Mouse (Mus musculus) heart, embryonic 11.5 days (tissue): Measurements from ENCODE around the gene Ccdc144b. TPM values are rescaled to one million over a fixed set of nuclear protein-coding genes. Genes with fewer than 3 reads are reported as not detected.

ENCODE experiments used
- ATAC-seq: fragments of 200-750 bp; cut with Nextera tagmentation; replicated peaks from 2 replicates; pipeline ENCODE4 v1.8.0; 2017; ENCODE audit warnings: moderate library complexity; ENCODE audit not compliant: insufficient number of reproducible peaks, low FRiP score, low TSS enrichment
- H3K27ac ChIP-seq: fragments of 300-500 bp; sonication (generic); 2 replicates; pipeline ENCODE4 v1.5.1; 2014; ENCODE audit warnings: mild to moderate bottlenecking, low read depth, low read length
- H3K27me3 ChIP-seq: fragments of 300-500 bp; sonication (generic); 2 replicates; pipeline ENCODE4 v1.6.1; 2014; ENCODE audit warnings: mild to moderate bottlenecking, low read length, mixed read lengths; ENCODE audit not compliant: control insufficient read depth, insufficient read depth
- H3K36me3 ChIP-seq: fragments of 300-500 bp; sonication (generic); 2 replicates; pipeline ENCODE4 v1.6.1; 2014; ENCODE audit warnings: mild to moderate bottlenecking, low read length, moderate library complexity, mixed read lengths; ENCODE audit not compliant: control insufficient read depth, insufficient read depth
- H3K4me1 ChIP-seq: fragments of 300-500 bp; sonication (generic); 2 replicates; pipeline ENCODE4 v1.6.1; 2014; ENCODE audit warnings: low read length; ENCODE audit not compliant: control insufficient read depth, insufficient read depth
- H3K4me2 ChIP-seq: fragments of 300-500 bp; sonication (generic); 2 replicates; pipeline ENCODE4 v1.6.1; 2014; ENCODE audit warnings: mild to moderate bottlenecking, moderate library complexity
- H3K4me3 ChIP-seq: fragments of 300-500 bp; sonication (generic); 2 replicates; pipeline ENCODE4 v1.5.1; 2014; ENCODE audit warnings: low read depth, low read length
- H3K9ac ChIP-seq: fragments of 300-500 bp; sonication (generic); 2 replicates; pipeline ENCODE4 v1.6.1; 2014; ENCODE audit warnings: mild to moderate bottlenecking, low read depth, low read length, moderate library complexity
- H3K9me3 ChIP-seq: fragments of 300-500 bp; sonication (generic); replicated peaks from 2 replicates; pipeline ENCODE4 v1.6.1; 2016; ENCODE audit warnings: low read length; ENCODE audit not compliant: control insufficient read depth
- WGBS: fragments of 180-500 bp; shearing (Covaris S2); extraction: QIAGEN DNeasy Blood & Tissue Kit; methylation state at CpG from one replicate; pipeline ENCODE4 v1.1.7; 2014; ENCODE audit not compliant: insufficient replicate concordance; 5-methylcytosine and 5-hydroxymethylcytosine counted together
- polyA plus RNA-seq: library from polyadenylated mRNA; unstranded; fragments of >200 nt; fragmentation: Nextera tagmentation; extraction: Ambion mirVana; gene quantifications from 2 replicates; pipeline ENCODE4 v1.2.1, GENCODE M21; 2014

Gene Ccdc144b
- polyA plus RNA-seq, 1 experiment from 2014 or later = 0.03 TPM

DNA sequence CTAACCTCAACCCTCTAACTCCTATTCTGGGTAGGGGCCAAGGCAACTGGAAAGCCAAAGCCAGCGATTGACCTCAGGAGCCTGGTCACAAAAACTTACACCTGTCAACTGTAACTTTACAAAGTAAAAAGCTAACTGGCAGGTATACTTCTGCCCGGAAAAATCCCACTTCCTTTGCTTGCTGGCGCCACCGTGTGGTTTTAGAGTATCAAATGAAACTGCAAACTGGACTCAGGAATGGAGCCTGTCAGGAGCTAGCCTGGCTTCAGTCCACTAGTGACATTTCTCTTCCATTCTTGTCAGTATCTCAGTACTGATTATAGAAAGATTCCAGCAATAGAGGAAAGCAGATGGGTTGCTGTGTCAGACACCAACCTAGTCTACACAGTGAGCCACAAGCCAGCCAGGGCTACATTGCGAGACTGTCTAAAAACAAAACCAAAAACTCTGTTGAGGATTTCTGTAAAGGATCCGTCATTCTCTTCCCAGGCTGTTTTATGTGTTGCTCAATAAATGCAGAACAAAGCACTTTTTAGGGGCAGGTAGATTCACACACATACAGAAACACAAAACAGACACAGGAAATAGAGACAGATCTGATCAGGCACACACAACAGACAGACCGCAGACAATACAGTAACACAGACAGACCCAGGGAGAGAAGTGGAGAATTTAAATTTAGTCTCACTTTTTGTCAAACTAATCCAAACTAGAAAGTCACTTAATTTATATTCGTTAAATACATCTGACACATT, 6.9 kb upstream of the Ccdc144b start:
- Histone ChIP-seq H3K27me3 (peaks cover 7% of the 10 kb centered on the region; the same call in 1 of the 2 replicates), H3K4me2 (no peak overlapping the region), H3K9ac (0 out of 2 replicates have a peak overlapping the region, but pooled peaks have one; percentile 46), H3K4me1 (no peaks in the 10 kb centered on the region), H3K9me3 (no peaks in the 10 kb centered on the region), H3K27ac (no peak overlapping the region), H3K4me3 (no peak overlapping the region), H3K36me3 (no peaks in the 10 kb centered on the region)
- ATAC-seq = no peak
- WGBS = 31% methylated on average over 8 of the region's 8 CpGs

GRCm38 (mm10) chr3:36049106-36049505, 4.2 kb downstream of the Ccdc144b start:
- Histone ChIP-seq H3K4me2 (no peak overlapping the region), H3K9me3 (no peaks in the 10 kb centered on the region), H3K27me3 (no peaks in the 10 kb centered on the region), H3K4me3 (no peak overlapping the region), H3K4me1 (no peaks in the 10 kb centered on the region), H3K9ac (no peak overlapping the region), H3K27ac (no peak overlapping the region), H3K36me3 (no peaks in the 10 kb centered on the region)
- ATAC-seq = no peak
- 59% methylated on average over 1 of the region's 1 CpGs for WGBS

- Histone ChIP-seq H3K36me3 (no peaks in the 10 kb centered on the region), H3K4me2 (no peak overlapping the region), H3K4me3 (no peak overlapping the region), H3K27me3 (no peaks in the 10 kb centered on the region), H3K27ac (no peak overlapping the region), H3K9ac (no peak overlapping the region), H3K4me1 (no peaks in the 10 kb centered on the region), H3K9me3 (no peaks in the 10 kb centered on the region)
- no peak for ATAC-seq
- WGBS = 70% methylated on average over 4 of the region's 4 CpGs
These were observed 8.3 kb downstream of the Ccdc144b start for GRCm38 (mm10) chr3:36045086-36045485.

DNA sequence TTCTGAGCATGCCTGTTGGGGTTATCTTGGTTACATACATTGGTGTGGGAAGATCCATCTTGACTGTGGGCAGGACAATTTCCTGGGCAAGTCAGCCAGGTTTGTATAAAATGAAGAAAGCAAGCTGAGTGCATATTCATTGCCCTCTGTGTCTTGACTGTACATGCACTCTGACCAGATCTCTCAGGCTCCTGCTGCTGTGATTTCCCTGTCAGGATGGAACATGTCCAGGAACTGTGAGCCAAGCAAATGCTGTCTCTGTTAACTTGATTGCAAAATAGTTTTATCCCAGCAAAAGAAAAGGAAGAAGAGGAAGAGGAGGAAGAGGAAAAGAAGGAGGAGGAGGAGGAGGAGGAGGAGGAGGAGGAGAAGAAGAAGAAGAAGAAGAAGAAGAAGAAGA, 8.8 kb downstream of the Ccdc144b start:
- Histone ChIP-seq H3K27me3 (no peaks in the 10 kb centered on the region), H3K36me3 (no peaks in the 10 kb centered on the region), H3K4me1 (no peaks in the 10 kb centered on the region), H3K4me2 (no peak overlapping the region), H3K9me3 (no peaks in the 10 kb centered on the region), H3K27ac (no peak overlapping the region), H3K9ac (no peak overlapping the region), H3K4me3 (no peak overlapping the region)
- ATAC-seq = no peak

DNA sequence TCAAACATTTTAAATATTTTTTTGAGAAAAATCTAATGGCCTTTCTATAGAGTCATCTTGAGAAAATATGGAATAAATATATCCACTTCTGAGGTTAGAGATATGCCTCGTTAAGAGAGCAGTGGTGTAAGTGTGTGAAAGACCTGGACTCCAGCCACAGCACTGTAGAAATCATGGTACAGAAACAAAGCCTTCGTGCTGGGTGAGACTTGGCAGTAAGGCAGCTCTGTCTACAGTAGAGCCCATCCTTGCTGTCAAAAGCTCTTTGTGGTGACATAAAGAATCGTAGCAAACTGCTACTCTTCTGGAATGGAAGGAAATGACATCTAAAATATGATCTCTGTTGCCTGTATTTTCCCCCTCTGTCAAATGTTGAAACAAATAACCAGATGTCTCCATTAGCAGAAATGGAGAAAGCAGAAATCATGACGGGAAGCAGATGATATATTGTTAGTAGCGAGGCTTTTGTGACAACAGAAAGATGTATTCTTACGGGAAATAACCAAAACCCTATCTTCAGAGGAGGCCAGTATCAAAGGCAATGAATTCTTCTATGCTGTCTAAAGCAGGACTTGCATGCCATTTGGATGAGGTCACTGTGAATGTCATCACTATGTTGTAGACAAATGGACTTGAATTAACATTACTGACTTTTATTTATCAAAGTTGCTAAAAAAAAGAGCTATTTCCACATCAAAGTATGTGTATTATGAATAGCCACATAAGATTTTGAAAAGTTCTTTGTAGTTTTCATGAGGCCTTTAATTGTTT, 21.4 kb downstream of the Ccdc144b start:
- Histone ChIP-seq H3K36me3 (no peaks in the 10 kb centered on the region), H3K9ac (no peak overlapping the region), H3K27me3 (no peaks in the 10 kb centered on the region), H3K9me3 (no peaks in the 10 kb centered on the region), H3K4me1 (no peaks in the 10 kb centered on the region), H3K4me2 (no peak overlapping the region), H3K27ac (no peak overlapping the region), H3K4me3 (no peak overlapping the region)
- 49% methylated on average over 6 of the region's 6 CpGs for WGBS
- no peak for ATAC-seq

DNA sequence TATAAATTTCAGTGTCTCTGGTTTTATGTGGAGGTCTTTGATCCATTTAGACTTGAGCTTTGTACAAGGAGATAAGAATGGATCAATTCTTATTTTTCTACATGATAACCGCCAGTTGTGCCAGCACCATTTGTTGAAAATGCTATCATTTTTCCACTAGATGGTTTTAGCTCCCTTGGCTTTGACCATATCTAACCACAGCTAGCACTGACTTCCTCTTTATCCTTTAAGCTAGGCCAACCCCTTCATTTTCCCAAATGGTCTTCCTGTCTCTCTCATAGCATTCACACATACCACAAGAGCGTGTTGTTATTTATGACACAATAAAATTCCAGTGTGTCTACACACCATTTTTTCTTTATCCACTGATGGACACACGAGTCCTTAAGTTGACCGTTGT, 23.4 kb downstream of the Ccdc144b start:
- Histone ChIP-seq H3K36me3 (no peaks in the 10 kb centered on the region), H3K9ac (no peak overlapping the region), H3K4me1 (no peaks in the 10 kb centered on the region), H3K4me3 (no peak overlapping the region), H3K27me3 (no peaks in the 10 kb centered on the region), H3K9me3 (no peaks in the 10 kb centered on the region), H3K4me2 (no peak overlapping the region), H3K27ac (no peak overlapping the region)
- WGBS = 76% methylated on average over 4 of the region's 4 CpGs
- ATAC-seq = no peak

GRCm38 (mm10) chr3:36025732-36026131, 27.6 kb downstream of the Ccdc144b start:
- 80% methylated on average over 6 of the region's 6 CpGs for WGBS

DNA sequence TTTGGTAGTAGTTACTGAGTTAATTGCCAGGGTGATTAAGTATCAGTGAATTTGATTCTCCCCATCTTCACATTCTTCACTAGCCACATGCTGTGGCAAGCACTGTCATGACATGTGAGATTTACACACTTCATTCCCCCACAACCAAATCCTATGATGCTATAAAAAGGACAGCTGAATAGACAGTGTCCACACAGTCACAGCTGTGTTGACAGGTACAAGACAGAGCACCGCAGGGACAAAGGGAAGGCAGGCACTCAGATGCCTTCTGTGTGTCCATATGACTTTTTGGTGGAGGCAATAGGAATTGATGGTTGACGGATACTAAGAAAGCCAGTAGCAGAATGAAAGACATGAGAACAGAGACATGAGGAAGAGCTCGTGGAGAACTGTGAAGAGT, 42.1 kb downstream of the Ccdc144b start:
- Histone ChIP-seq H3K27me3 (no peaks in the 10 kb centered on the region), H3K27ac (0 out of 2 replicates have a peak overlapping the region, but pooled peaks have one; percentile 46), H3K9me3 (no peaks in the 10 kb centered on the region), H3K4me3 (no peak overlapping the region), H3K36me3 (no peaks in the 10 kb centered on the region), H3K4me1 (no peaks in the 10 kb centered on the region), H3K9ac (no peak overlapping the region), H3K4me2 (peak overlapping the region; percentile 24; the same call in 1 of the 2 replicates)
- ATAC-seq = no peak
- whole genome bisulfite sequencing = 53% methylated on average over 3 of the region's 3 CpGs

More at GRCm38 (mm10) chr3:36025732-36026131, 27.6 kb downstream of the Ccdc144b start:
- no peaks in the 10 kb centered on the region for H3K36me3 ChIP-seq
- H3K4me2 ChIP-seq = no peak overlapping the region
- ATAC-seq = no peak
- H3K9me3 ChIP-seq = no peaks in the 10 kb centered on the region
- no peaks in the 10 kb centered on the region for H3K27me3 ChIP-seq
- no peak overlapping the region for H3K9ac ChIP-seq
- no peak overlapping the region for H3K27ac ChIP-seq
- no peaks in the 10 kb centered on the region for H3K4me1 ChIP-seq
- no peak overlapping the region for H3K4me3 ChIP-seq
